Mouse (Mus musculus) lung, adult 10 weeks (tissue): Measurements from ENCODE around the gene Rps27rt. TPM values are rescaled to one million over a fixed set of nuclear protein-coding genes. Genes with fewer than 3 reads are reported as not detected.

ENCODE experiments used
- polyA plus RNA-seq: library from polyadenylated mRNA; stranded (reverse); fragments of 350-450 nt; fragmentation: Illumina TruSeq; extraction: RNeasy Lipid Tissue Mini Kit (QIAGEN cat#74804); gene quantifications from one replicate; pipeline ENCODE4 v1.2.3, GENCODE M21; 2014; ENCODE audit warnings: low read depth, low replicate concordance; ENCODE audit not compliant: insufficient read depth

Rps27rt gene
- 216 TPM for polyA plus RNA-seq

GRCm38 (mm10) chr9:114982689-114983360 is at the start of gene Rps27rt:
Rps27rt (minus strand) TSS chr9:114982739.

GRCm38 (mm10) chr9:114978281-114979111 is 4.0 kb downstream of the Rps27rt start, which contains the start of gene Osbpl10:
Osbpl10 (plus strand) TSS chr9:114978569.

GRCm38 (mm10) chr9:114933723-114934171 is 48.8 kb downstream of the Rps27rt start, which contains the start of gene Gpd1l:
Gpd1l (minus strand) TSS chr9:114933987.

Other genes with a start within 250 kb of the Rps27rt start
- gene Cmtm7, start 200.9 kb downstream of the Rps27rt start, polyA plus RNA-seq = 45.7 TPM
- 68.0 TPM for gene Cmtm8, start 138.6 kb downstream of the Rps27rt start, polyA plus RNA-seq
- gene Gpd1l, start 48.8 kb downstream of the Rps27rt start, polyA plus RNA-seq = 21.1 TPM
- gene Osbpl10, start 4.2 kb downstream of the Rps27rt start, polyA plus RNA-seq = 2.6 TPM